Mouse (Mus musculus): ENCODE measurements around the gene A830018L16Rik. TPM values are rescaled to one million over a fixed set of nuclear protein-coding genes. Genes with fewer than 3 reads are reported as not detected.
"Not testable (repeated sequence)": the region's sequence is repeated elsewhere in the genome, so short reads cannot be mapped to it uniquely, and the experiment has no call there.

Gene A830018L16Rik
- polyA plus RNA-seq, 1 experiment from 2014 or later = 10.7 TPM

DNA sequence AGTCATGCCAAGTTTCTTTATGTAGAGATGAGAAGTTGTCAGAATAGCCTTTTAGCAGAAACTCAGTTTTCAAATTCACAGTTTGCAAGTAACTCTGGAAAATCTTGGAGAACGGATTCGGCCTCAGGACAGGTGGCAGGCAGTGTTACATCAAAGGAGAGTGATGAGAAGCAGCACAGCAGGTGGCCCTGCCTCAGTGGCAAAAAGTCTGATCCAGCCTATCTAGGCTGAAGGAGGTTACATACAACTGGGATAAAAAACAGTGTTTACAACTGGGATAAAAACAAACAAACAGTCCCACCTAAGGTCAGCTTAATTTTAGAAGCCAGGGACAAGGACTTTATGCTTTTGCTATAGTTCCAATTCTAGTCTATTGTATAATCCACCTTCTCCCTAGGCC is 79.0 kb downstream of the A830018L16Rik start:
- Histone ChIP-seq H3K36me3 (replicated peaks) (no peaks in the 10 kb centered on the region), H3K4me1 (no peaks in the 10 kb centered on the region), H3K27ac (no peak overlapping the region), H3K4me3 (no peak overlapping the region), H3K9me3 (no peaks in the 10 kb centered on the region), H3K4me2 (no peak overlapping the region), H3K9ac (no peak overlapping the region), H3K27me3 (replicated peaks) (no peaks in the 10 kb centered on the region)
- no peak for ATAC-seq (replicated peaks)
- WGBS = 80% methylated on average over 2 of the region's 2 CpGs

GRCm38 (mm10) chr1:11501556-11501955 is 87.7 kb downstream of the A830018L16Rik start:
- Histone ChIP-seq H3K27ac (no peak overlapping the region), H3K9me3 (no peaks in the 10 kb centered on the region), H3K4me3 (no peak overlapping the region), H3K9ac (no peak overlapping the region), H3K4me2 (no peak overlapping the region), H3K36me3 (replicated peaks) (no peaks in the 10 kb centered on the region), H3K4me1 (no peaks in the 10 kb centered on the region), H3K27me3 (replicated peaks) (no peaks in the 10 kb centered on the region)
- ATAC-seq (replicated peaks) = no peak

- not testable (repeated sequence) for H3K9me3 ChIP-seq; H3K36me3 ChIP-seq (replicated peaks); H3K27me3 ChIP-seq (replicated peaks); H3K4me1 ChIP-seq; H3K27ac ChIP-seq; ATAC-seq (replicated peaks); H3K4me2 ChIP-seq; H3K9ac ChIP-seq; H3K4me3 ChIP-seq
- 87% methylated on average over 1 of the region's 1 CpGs for WGBS
Observed at GRCm38 (mm10) chr1:11549810-11550209, 135.9 kb downstream of the A830018L16Rik start.

- Histone ChIP-seq H3K9ac (no peak overlapping the region), H3K27me3 (replicated peaks) (no peaks in the 10 kb centered on the region), H3K9me3 (no peaks in the 10 kb centered on the region), H3K27ac (no peak overlapping the region), H3K4me2 (no peak overlapping the region), H3K4me1 (no peaks in the 10 kb centered on the region), H3K4me3 (no peak overlapping the region), H3K36me3 (replicated peaks) (no peaks in the 10 kb centered on the region)
- 11% methylated on average over 6 of the region's 6 CpGs for WGBS
- peak; percentile 77; the same call in 1 of the 2 replicates for ATAC-seq (replicated peaks)
Observed at GRCm38 (mm10) chr1:11565309-11565708, 151.4 kb downstream of the A830018L16Rik start.

GRCm38 (mm10) chr1:11566730-11567129 is 152.8 kb downstream of the A830018L16Rik start:
- Histone ChIP-seq H3K27ac (no peak overlapping the region), H3K36me3 (replicated peaks) (no peaks in the 10 kb centered on the region), H3K9ac (no peak overlapping the region), H3K27me3 (replicated peaks) (no peaks in the 10 kb centered on the region), H3K9me3 (no peaks in the 10 kb centered on the region), H3K4me3 (no peak overlapping the region), H3K4me1 (no peaks in the 10 kb centered on the region), H3K4me2 (no peak overlapping the region)
- 87% methylated on average over 2 of the region's 2 CpGs for WGBS
- ATAC-seq (replicated peaks) = no peak

DNA sequence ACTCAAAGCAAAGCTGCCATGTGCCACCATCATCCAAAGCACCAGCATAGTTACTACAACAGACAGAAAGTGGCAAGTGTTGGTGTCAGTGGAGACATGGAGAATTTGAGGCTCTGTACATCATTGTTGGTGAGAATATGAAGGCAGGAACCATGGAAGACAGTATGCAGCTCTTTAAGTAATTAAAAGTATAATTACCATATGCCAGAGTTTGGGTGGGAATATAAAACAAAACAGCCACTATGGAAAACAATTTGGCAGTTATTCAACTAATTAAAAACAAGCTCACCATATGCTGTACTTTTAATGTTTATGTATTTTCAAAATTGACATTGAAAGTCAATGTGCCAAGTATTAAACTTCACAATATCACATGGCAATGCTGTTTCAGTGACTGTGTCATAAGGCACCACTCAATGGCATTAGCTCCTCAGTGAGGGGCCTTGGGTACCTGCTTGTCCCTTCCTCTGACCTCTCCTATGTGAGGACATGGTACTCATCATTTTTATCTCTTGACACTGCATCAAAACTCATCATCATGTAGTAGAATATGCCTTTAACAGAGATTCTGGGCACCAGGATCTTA is 153.5 kb downstream of the A830018L16Rik start:
- Histone ChIP-seq H3K27ac (no peak overlapping the region), H3K4me2 (no peak overlapping the region), H3K4me1 (no peaks in the 10 kb centered on the region), H3K36me3 (replicated peaks) (no peaks in the 10 kb centered on the region), H3K9me3 (no peaks in the 10 kb centered on the region), H3K4me3 (no peak overlapping the region), H3K27me3 (replicated peaks) (no peaks in the 10 kb centered on the region), H3K9ac (no peak overlapping the region)
- ATAC-seq (replicated peaks) = no peak

DNA sequence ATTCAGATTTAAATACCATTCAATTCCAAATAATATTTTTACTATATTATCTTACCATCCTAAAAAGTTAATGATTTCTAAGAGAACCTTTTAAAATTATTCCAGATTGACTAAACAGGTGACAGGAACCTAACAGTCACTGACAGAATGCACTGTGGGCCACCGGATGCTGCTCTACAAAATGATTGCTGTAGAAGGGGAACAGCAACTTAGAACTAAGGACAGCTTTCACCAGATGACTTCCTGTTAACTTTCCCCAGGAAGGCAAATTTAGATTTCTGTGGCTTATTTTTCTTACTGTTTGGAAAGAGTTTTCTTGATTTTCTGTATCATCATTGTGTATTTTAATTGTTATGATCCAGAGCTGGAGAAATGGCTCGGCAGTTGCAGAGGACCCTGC is 156.4 kb downstream of the A830018L16Rik start:
- no peak overlapping the region for H3K4me3 ChIP-seq
- no peaks in the 10 kb centered on the region for H3K4me1 ChIP-seq
- H3K27ac ChIP-seq = no peak overlapping the region
- no peaks in the 10 kb centered on the region for H3K9me3 ChIP-seq
- ATAC-seq (replicated peaks) = no peak
- H3K9ac ChIP-seq = no peak overlapping the region
- H3K36me3 ChIP-seq (replicated peaks) = no peaks in the 10 kb centered on the region
- no peak overlapping the region for H3K4me2 ChIP-seq
- 90% methylated on average over 2 of the region's 2 CpGs for WGBS
- no peaks in the 10 kb centered on the region for H3K27me3 ChIP-seq (replicated peaks)

- no peak overlapping the region for H3K27ac ChIP-seq
- no peak overlapping the region for H3K9ac ChIP-seq
- no peaks in the 10 kb centered on the region for H3K27me3 ChIP-seq (replicated peaks)
- H3K9me3 ChIP-seq = no peaks in the 10 kb centered on the region
- no peak overlapping the region for H3K4me2 ChIP-seq
- no peaks in the 10 kb centered on the region for H3K36me3 ChIP-seq (replicated peaks)
- no peaks in the 10 kb centered on the region for H3K4me1 ChIP-seq
- H3K4me3 ChIP-seq = no peak overlapping the region
- ATAC-seq (replicated peaks) = no peak
- 84% methylated on average over 2 of the region's 2 CpGs for WGBS
Observed at GRCm38 (mm10) chr1:11573462-11573861, 159.6 kb downstream of the A830018L16Rik start.

DNA sequence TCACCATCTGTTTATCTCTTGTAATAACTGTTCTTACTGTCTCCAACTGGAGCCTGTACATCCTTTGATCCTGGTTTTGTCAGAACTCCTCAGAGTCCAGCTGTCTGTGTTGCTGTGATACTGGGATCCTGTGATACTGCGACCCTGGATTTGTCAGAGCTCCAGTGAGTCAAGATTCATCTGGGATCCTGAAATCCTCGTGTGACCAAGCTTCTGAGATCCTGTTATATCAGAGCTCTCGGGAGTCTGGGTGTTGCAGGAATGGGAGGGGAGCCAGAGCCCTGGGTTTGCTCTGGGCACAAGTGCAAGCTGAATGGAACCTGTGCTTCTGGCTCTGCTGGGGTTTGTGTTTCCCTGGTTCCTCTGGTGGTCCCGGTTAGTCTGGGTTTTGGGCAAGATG is 166.1 kb downstream of the A830018L16Rik start:
- 69% methylated on average over 4 of the region's 4 CpGs for WGBS
- Histone ChIP-seq H3K4me2 (no peak overlapping the region), H3K36me3 (replicated peaks) (no peaks in the 10 kb centered on the region), H3K9me3 (no peaks in the 10 kb centered on the region), H3K9ac (no peak overlapping the region), H3K4me1 (no peaks in the 10 kb centered on the region), H3K27me3 (replicated peaks) (no peaks in the 10 kb centered on the region), H3K27ac (no peak overlapping the region), H3K4me3 (no peak overlapping the region)
- no peak for ATAC-seq (replicated peaks)

DNA sequence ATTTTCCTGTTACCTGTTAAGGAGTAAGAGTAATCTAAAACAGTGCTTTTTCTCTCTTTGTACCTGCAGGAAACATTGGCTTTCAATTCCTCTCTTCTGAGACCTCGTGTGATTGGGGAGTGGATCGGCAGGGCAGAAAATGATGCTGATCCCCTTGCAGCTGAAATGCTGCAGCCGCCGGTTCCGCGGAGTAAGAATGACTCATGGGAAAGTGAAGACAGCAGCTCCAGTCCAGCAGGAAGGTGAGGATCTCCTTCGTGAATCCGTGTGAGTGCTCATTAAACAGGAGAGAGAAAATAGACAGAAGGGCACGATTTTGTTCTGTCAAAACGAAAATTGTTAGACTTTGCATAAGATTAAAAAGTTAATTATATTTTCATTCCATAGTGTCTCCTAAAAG is 174.4 kb downstream of the A830018L16Rik start:
- no peaks in the 10 kb centered on the region for H3K36me3 ChIP-seq (replicated peaks)
- H3K4me2 ChIP-seq = no peak overlapping the region
- H3K4me1 ChIP-seq = no peaks in the 10 kb centered on the region
- WGBS = 80% methylated on average over 10 of the region's 10 CpGs
- H3K27ac ChIP-seq = no peak overlapping the region
- no peak for ATAC-seq (replicated peaks)
- H3K4me3 ChIP-seq = no peak overlapping the region
- H3K9ac ChIP-seq = no peak overlapping the region
- no peaks in the 10 kb centered on the region for H3K9me3 ChIP-seq
- H3K27me3 ChIP-seq (replicated peaks) = no peaks in the 10 kb centered on the region

DNA sequence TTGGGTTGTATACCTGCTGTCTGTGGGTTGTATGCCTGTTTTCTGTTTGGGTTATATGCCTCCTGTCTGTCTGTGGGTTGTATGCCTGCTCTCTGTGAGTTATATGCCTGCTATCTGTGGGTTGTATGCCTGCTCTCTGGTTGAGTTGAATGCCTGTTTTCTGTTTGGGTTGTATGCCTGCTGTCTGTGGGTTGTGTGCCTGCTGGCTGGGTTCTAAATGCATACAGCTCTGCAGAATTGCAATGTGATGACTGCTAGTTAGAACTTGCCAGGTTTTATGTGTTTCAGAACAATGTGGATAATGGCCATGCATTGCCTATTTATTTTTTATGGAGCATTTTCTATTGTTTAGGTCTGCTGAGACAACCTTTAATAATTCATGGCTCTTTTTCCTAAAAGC is 236.2 kb downstream of the A830018L16Rik start:
- Histone ChIP-seq H3K36me3 (replicated peaks) (no peaks in the 10 kb centered on the region), H3K9ac (no peak overlapping the region), H3K4me3 (no peak overlapping the region), H3K27ac (no peak overlapping the region), H3K4me2 (no peak overlapping the region), H3K27me3 (replicated peaks) (no peaks in the 10 kb centered on the region), H3K9me3 (no peaks in the 10 kb centered on the region), H3K4me1 (no peaks in the 10 kb centered on the region)
- ATAC-seq (replicated peaks) = no peak

DNA sequence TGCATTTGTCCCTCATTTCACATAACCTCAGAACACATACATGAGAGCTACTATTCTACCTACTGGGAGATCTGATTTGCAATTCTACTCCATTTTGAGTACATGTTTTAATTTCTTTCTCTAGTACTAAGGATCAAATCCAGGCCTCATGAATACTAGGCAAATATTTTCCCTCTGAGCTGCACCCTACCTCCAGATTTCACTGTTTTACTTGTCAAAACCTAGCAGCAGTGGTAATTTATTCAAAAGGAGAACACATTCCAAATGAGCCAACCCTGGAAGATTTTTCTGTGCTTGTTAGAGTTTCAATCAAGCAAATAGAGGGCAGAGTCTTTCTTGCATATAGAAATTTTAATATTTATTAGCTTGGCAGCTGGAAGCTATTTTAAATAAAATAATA is 238.9 kb downstream of the A830018L16Rik start:
- Histone ChIP-seq H3K9me3 (no peaks in the 10 kb centered on the region), H3K36me3 (replicated peaks) (no peaks in the 10 kb centered on the region), H3K27ac (no peak overlapping the region), H3K4me3 (no peak overlapping the region), H3K9ac (no peak overlapping the region), H3K4me2 (no peak overlapping the region), H3K27me3 (replicated peaks) (no peaks in the 10 kb centered on the region), H3K4me1 (no peaks in the 10 kb centered on the region)
- ATAC-seq (replicated peaks) = no peak

DNA sequence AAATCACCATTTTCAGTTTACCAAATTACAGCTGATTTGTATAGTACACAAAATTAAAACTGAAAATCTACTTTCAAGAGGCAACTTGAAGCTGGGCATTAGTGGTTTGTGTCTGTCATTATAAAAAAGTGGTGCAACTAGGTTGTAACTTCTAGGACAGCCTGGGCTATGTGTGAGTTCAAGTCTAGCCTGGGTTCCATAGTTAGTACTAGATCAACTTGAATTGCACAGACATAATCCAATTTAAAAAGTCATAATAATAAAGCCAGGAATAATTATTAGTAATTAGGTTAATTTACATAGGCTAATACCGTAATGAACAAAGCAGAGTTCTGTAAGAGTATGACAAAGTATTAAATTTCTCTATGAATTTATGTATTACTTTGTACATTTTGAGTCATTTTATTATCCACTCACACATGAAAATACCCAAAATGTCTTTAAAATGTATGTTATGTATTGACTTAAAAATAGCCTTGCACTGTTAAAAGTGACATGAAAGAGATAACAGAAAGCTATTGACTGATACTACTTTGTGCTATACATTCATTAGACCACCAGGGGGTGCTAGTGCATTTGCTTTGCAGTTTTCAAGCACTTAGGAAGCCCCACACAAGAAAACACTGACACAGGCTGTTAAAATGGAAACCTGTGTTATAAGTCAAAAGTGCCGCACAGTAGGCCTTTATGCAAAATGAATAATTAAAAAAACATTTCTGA is 243.6 kb downstream of the A830018L16Rik start:
- H3K9ac ChIP-seq = no peak overlapping the region
- H3K4me1 ChIP-seq = no peaks in the 10 kb centered on the region
- H3K27me3 ChIP-seq (replicated peaks) = no peaks in the 10 kb centered on the region
- ATAC-seq (replicated peaks) = peak; percentile 93
- H3K9me3 ChIP-seq = no peaks in the 10 kb centered on the region
- 55% methylated on average over 2 of the region's 2 CpGs for WGBS
- no peak overlapping the region for H3K4me2 ChIP-seq
- H3K4me3 ChIP-seq = no peak overlapping the region
- H3K36me3 ChIP-seq (replicated peaks) = no peaks in the 10 kb centered on the region
- H3K27ac ChIP-seq = no peak overlapping the region

Data from midbrain, embryonic 15.5 days (tissue).